Mouse (Mus musculus): ENCODE results near the gene Srd5a3. TPM values are rescaled to one million over a fixed set of nuclear protein-coding genes. Genes with fewer than 3 reads are reported as not detected.

The Srd5a3 gene
- polyA plus RNA-seq (2017; shearing (Covaris generic)): 34.7 TPM

DNA sequence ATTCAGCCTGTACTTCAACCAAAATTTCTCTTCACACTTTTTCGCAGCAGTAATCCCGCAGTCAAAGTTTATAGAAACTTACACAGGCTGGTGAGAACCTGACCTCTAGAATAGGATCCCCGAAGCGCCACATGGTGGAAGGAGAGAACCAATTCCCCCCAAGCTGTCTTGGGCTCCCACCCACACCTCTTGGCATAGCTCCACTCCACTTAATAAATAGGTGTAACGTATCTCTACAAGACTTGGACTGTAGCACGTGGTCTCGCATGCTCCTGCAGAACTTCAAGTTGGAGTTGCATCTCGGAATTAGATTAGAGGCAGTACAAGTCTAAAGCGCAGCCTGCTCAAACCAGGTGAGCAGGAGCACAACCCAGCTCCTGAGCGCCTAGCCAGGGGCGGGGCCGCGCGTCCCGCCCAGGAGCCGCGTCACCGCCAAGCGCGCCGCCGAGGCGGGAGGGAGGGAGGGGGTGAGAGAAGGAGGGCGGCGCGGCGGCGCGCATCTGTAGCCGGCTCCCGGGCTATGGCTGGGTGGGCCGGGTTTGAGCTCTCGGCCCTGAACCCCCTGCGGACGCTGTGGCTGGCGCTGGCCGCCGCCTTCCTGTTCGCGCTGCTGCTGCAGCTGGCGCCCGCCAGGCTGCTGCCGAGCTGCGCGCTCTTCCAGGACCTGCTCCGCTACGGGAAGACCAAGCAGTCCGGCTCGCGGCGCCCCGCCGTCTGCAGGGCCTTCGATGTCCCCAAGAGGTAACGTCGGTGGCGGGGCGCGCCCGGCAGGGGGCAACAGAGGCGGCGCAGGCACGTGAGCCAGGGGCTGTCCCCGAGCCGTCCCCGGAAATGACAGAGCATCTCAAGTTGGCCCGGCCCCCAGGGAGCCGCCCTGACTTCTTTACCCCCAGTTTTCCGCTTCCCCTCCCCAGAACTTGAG lies at the start of gene Srd5a3:
Srd5a3 (plus strand) TSS at position 464 of the 922 bp plus-strand sequence.

DNA sequence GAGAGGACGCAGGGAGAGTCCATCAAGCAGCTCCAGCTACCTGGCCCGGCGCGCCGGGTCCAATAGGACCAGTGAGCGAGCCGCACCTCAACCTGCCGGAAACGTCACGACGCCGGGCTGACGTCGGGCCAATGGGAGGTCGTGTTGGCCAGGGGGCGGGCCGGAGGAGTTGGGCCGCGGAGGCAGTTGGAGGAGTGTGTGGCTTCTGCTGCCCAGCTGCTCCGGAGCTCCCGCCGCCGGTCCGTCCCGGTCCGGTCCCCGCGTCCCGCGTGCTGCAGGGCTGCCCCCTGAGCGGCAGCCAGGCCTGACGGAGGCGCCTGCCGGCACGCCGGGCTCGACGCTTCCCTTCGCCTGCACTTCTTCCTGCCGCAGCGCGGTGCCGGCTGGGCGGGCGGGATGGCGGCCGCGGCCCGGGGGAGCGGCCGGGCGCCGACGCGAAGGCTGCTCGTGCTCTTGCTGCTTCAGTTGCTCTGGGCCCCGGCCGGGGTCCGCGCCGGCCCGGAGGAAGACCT lies 43.7 kb downstream of the Srd5a3 start, which contains the start of gene Tmem165:
Tmem165 (plus strand) TSS at position 131 of the 512 bp plus-strand sequence.

Other genes with a start within 250 kb of the Srd5a3 start
- not detected for gene Kdr, start 161.8 kb upstream of the Srd5a3 start, polyA plus RNA-seq (2017; shearing (Covaris generic))
- 5.7 TPM for gene Tmem165, start 43.6 kb downstream of the Srd5a3 start, polyA plus RNA-seq (2017; shearing (Covaris generic))
- 18.1 TPM for gene Clock, start 164.5 kb downstream of the Srd5a3 start, polyA plus RNA-seq (2017; shearing (Covaris generic))
- not detected for gene Pdcl2, start 190.9 kb downstream of the Srd5a3 start, polyA plus RNA-seq (2017; shearing (Covaris generic))
- not detected for gene Nmu, start 223.5 kb downstream of the Srd5a3 start, polyA plus RNA-seq (2017; shearing (Covaris generic))